Mouse (Mus musculus) erythroblast, embryonic 14.5 days (primary cell): ENCODE results near the gene Clps.

Experiments used
- GATA1 ChIP-seq: IDR thresholded peaks from 2 replicates; pipeline ENCODE4 v1.6.1; 2012; ENCODE audit warnings: low read length, inconsistent platforms, mixed read lengths
- TAL1 ChIP-seq: IDR thresholded peaks from 3 replicates; pipeline ENCODE4 v1.6.1; 2012; ENCODE audit warnings: low read length, inconsistent platforms, mixed read lengths

- TF ChIP-seq GATA1 (no peak), TAL1 (no peak)
Measured at GRCm38 (mm10) chr17:28516881-28517280, 43.7 kb downstream of the Clps start.
